Mouse (Mus musculus) splenic B cell, adult 2 months (primary cell): ENCODE measurements around the gene Mnx1.
A peak's percentile ranks its signal among the peaks of the same experiment; 100 is the strongest.
"Not testable (repeated sequence)": the region's sequence is repeated elsewhere in the genome, so short reads cannot be mapped to it uniquely, and the experiment has no call there.

Experiments used
- DNase-seq: peaks from one replicate; pipeline ENCODE4 v3.0.0-alpha.2; 2011; ENCODE audit warnings: low read depth, low spot score
- H3K27me3 ChIP-seq: 2 replicates; pipeline ENCODE4 v1.6.1; 2012; ENCODE audit warnings: mild to moderate bottlenecking, low read length, moderate library complexity, mixed read lengths; ENCODE audit not compliant: control insufficient read depth, poor library complexity, insufficient read depth, severe bottlenecking
- H3K36me3 ChIP-seq: 2 replicates; pipeline ENCODE4 v1.6.1; 2012; ENCODE audit warnings: mild to moderate bottlenecking, low read length, moderate library complexity, mixed read lengths; ENCODE audit not compliant: control insufficient read depth, poor library complexity, insufficient read depth, severe bottlenecking

Mnx1 gene

GRCm38 (mm10) chr5:29436728-29437127 is 41.5 kb downstream of the Mnx1 start:
- DNase-seq, H3K27me3 ChIP-seq, H3K36me3 ChIP-seq: not testable (repeated sequence)

GRCm38 (mm10) chr5:29435491-29435890 is 42.8 kb downstream of the Mnx1 start:
- Histone ChIP-seq H3K36me3 (peaks cover 3% of the 10 kb centered on the region), H3K27me3 (no peaks in the 10 kb centered on the region)
- no peak for DNase-seq

- peak; percentile 36 for DNase-seq
- Histone ChIP-seq H3K27me3 (no peaks in the 10 kb centered on the region), H3K36me3 (no peaks in the 10 kb centered on the region; the same call in 1 of the 2 replicates)
Measured at GRCm38 (mm10) chr5:29434872-29435358, 43.4 kb downstream of the Mnx1 start.

- Histone ChIP-seq H3K36me3 (no peaks in the 10 kb centered on the region; the same call in 1 of the 2 replicates), H3K27me3 (no peaks in the 10 kb centered on the region)
- peak; percentile 94 for DNase-seq
Measured at GRCm38 (mm10) chr5:29434228-29434871, 43.9 kb downstream of the Mnx1 start, which contains the start of gene Nom1. Nom1 (plus strand) TSS chr5:29434664.

- not testable (repeated sequence) for H3K36me3 ChIP-seq, H3K27me3 ChIP-seq, DNase-seq
Measured at GRCm38 (mm10) chr5:29423330-29423729, 54.9 kb downstream of the Mnx1 start.
